Mouse (Mus musculus) small intestine, adult 2 months (tissue): ENCODE results near the gene Klhl9. TPM values are rescaled to one million over a fixed set of nuclear protein-coding genes. Genes with fewer than 3 reads are reported as not detected.
"Not testable (repeated sequence)": the region's sequence is repeated elsewhere in the genome, so short reads cannot be mapped to it uniquely, and the experiment has no call there.

Experiments
- H3K27ac ChIP-seq: fragments of 200-500 bp; 2 replicates; pipeline ENCODE4 v1.5.1; 2012; ENCODE audit warnings: low read depth, low read length, control low read depth, inconsistent platforms; ENCODE audit not compliant: insufficient read depth
- H3K27me3 ChIP-seq: fragments of 200-500 bp; 2 replicates; pipeline ENCODE4 v1.6.1; 2012; ENCODE audit warnings: mild to moderate bottlenecking, moderate library complexity, low read length, inconsistent platforms; ENCODE audit not compliant: control insufficient read depth, insufficient read depth
- H3K36me3 ChIP-seq: fragments of 200-500 bp; 2 replicates; pipeline ENCODE4 v1.6.1; 2012; ENCODE audit warnings: mild to moderate bottlenecking, low read length, control low read depth, inconsistent platforms; ENCODE audit not compliant: control insufficient read depth, insufficient read depth
- H3K4me1 ChIP-seq: fragments of 200-500 bp; 2 replicates; pipeline ENCODE4 v1.6.1; 2012; ENCODE audit warnings: low read length, inconsistent platforms, mixed read lengths; ENCODE audit not compliant: control insufficient read depth, insufficient read depth, insufficient read length
- H3K4me3 ChIP-seq: fragments of 200-500 bp; 2 replicates; pipeline ENCODE4 v1.5.1; 2012; ENCODE audit warnings: low read depth, mild to moderate bottlenecking, control low read depth, inconsistent platforms, low read length, moderate library complexity
- CTCF ChIP-seq: fragments of 200-500 bp; IDR thresholded peaks from 2 replicates; pipeline ENCODE4 v1.5.1; 2012; ENCODE audit warnings: low read depth, mild to moderate bottlenecking, control low read depth, inconsistent platforms, low read length, moderate library complexity, mixed read lengths; ENCODE audit not compliant: insufficient replicate concordance, insufficient read length; ENCODE audit errors: extremely low read depth
- POLR2A ChIP-seq: fragments of 200-500 bp; IDR thresholded peaks from 2 replicates; pipeline ENCODE4 v1.6.1; 2012; ENCODE audit warnings: low read depth, mild to moderate bottlenecking, control low read depth, inconsistent platforms, low read length, moderate library complexity
- WGBS: fragments of 180-500 bp; shearing (Covaris S2); methylation state at CpG from one replicate; pipeline ENCODE4 v1.1.7; 2018; 5-methylcytosine and 5-hydroxymethylcytosine counted together
- polyA plus RNA-seq: library from polyadenylated mRNA; depleted of rRNA; stranded (reverse); fragments of >200 nt; gene quantifications from 2 replicates; pipeline ENCODE4 v1.2.3, GENCODE M21; 2012

Gene Klhl9
- polyA plus RNA-seq, 1 experiment = 11.3 TPM

DNA sequence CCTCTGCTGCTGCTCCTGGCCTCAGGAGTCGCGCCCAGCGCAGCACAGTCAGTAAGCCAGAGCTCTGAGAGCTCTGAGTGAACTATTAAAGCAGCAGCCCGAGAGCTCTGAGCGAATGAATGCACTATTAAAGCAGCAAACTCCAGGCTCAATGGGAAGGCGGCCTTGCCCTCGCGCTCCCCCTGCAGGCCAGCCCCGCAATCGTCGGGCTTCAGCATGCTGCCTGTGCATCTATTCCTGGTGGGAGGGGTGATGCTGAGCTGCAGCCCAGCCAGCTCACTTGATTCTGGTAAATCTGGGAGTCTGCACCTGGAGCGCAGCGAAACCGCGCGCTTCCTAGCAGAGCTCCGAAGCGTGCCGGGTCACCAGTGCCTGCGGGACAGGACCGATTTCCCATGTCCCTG is 35.4 kb upstream of the Klhl9 start:
- not testable (repeated sequence) for H3K27me3 ChIP-seq, H3K4me1 ChIP-seq, H3K36me3 ChIP-seq
- H3K4me3 ChIP-seq = peak overlapping the region; percentile 75
- H3K27ac ChIP-seq = peak overlapping the region; percentile 83; the same call in 1 of the 2 replicates
- 0% methylated on average over 21 of the region's 21 CpGs for WGBS
- peak; percentile 60 for TF ChIP-seq CTCF

DNA sequence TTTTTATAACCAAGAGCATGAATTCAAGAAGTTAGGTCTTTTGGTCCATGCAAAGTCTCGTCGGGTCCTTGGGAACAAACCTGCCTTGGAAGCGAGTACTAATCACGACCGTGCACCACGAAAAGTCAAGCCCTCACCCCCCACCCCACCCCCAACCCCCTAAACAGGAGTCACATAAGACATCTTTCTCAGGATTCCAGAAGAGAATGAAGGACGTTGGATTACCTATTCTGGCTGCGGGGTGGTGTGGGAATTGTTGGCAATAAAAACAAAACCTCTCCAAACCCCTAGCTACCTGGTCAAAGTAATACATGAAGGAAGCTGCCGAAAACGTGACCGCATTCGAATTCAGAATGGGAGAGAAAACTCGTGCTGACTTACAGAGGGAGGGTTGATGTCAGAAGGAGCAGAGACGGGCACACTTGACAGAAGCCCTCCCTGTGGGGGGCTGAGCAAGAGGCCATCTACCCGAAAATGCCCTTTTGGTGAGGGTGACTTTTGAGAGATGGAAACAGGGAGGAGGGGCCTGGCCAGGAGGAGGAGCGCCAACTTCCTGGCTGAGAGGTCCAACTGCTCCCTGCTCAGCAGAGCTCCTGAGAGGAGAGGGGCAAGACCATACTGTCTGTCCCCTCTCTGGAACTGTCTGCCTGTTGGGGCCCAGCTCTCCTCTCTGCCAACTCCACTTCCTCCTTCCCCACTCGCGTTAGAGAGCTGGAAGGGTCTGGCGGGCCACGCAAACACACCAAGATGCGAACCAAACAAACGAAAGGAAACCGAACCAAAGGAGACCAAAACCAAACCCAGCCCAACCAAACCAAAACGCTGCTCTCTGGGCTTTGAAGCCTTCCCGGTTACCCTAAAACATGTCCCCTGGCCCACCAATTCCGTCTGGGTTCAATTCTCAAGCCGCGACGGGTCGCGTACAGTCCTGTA is 34.6 kb upstream of the Klhl9 start:
- Histone ChIP-seq H3K27ac (peak overlapping the region; percentile 83), H3K4me3 (peak overlapping the region; percentile 75)
- WGBS = 8% methylated on average over 29 of the region's 31 CpGs
- H3K36me3 ChIP-seq, H3K27me3 ChIP-seq, H3K4me1 ChIP-seq: not testable (repeated sequence)

DNA sequence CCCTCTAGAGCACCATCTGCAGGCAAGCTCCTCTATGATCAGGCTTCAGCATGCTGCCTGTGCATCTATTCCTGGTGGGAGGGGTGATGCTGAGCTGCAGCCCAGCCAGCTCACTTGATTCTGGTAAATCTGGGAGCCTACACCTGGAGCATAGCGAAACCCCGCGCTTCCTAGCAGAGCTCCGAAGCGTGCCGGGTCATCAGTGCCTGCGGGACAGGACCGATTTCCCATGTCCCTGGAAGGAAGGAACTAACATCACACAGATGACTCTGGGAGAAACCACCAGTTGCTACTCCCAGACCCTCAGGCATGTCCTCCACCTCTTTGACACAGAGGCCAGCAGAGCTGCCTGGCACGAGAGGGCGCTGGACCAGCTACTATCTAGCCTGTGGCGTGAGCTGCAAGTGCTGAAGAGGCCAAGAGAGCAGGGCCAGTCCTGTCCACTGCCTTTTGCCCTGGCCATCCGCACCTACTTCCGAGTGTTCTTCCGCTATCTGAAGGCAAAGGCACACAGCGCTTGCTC is 32.6 kb upstream of the Klhl9 start, which contains the start of gene Gm13271:
TSS of gene Gm13271 (plus strand) at position 51 of the 523 bp plus-strand sequence.
- not testable (repeated sequence) for H3K27me3 ChIP-seq, H3K4me3 ChIP-seq, H3K36me3 ChIP-seq, H3K4me1 ChIP-seq, H3K27ac ChIP-seq
- WGBS = 88% methylated on average over 15 of the region's 15 CpGs

DNA sequence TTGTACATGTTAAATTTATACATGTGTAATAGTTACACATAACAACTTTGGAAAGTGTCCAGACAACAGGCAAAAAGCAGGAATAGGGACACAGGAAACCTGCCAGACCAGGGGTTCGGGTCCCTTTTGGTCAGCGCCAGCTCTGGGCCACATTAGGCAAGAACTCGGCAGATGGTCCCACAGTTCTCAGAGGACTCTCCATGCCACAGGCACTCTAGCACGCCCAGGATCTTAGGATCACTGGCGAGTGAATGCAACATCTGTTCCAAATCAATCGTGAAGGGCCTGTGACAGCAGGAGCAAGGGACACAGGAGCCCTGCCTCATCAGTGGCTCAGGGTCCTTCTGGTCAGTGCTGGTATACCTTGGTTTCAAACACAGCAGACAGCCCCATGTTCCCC is 27.7 kb upstream of the Klhl9 start:
- Histone ChIP-seq H3K27ac (no peak overlapping the region), H3K4me1 (no peaks in the 10 kb centered on the region), H3K36me3 (no peaks in the 10 kb centered on the region), H3K4me3 (no peak overlapping the region), H3K27me3 (no peaks in the 10 kb centered on the region)
- no peak for TF ChIP-seq POLR2A
- TF ChIP-seq CTCF = no peak
- WGBS = 68% methylated on average over 6 of the region's 6 CpGs

DNA sequence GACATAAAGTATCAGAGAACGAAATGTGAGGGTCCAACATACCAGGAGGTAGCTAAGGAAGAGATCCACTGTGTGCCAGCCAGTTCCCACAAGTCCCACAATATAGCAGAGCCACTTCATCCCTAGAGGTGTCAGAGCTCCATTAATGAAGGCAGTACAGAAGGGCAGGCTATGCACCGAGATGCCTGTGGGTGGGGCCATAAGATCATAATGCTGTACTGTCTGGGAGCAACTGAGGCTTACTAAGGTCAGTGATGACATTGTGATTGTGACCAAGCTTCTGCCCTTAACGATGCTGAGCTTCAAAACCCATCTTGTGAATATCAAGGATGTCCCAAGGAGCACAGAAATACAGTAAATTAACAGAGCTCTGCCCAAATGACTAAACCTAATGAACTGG is 21.9 kb upstream of the Klhl9 start:
- 63% methylated on average over 3 of the region's 3 CpGs for WGBS
- Histone ChIP-seq H3K27ac (no peak overlapping the region), H3K27me3 (no peaks in the 10 kb centered on the region), H3K4me3 (no peak overlapping the region), H3K4me1 (no peaks in the 10 kb centered on the region), H3K36me3 (no peaks in the 10 kb centered on the region)
- no peak for TF ChIP-seq CTCF
- no peak for TF ChIP-seq POLR2A

DNA sequence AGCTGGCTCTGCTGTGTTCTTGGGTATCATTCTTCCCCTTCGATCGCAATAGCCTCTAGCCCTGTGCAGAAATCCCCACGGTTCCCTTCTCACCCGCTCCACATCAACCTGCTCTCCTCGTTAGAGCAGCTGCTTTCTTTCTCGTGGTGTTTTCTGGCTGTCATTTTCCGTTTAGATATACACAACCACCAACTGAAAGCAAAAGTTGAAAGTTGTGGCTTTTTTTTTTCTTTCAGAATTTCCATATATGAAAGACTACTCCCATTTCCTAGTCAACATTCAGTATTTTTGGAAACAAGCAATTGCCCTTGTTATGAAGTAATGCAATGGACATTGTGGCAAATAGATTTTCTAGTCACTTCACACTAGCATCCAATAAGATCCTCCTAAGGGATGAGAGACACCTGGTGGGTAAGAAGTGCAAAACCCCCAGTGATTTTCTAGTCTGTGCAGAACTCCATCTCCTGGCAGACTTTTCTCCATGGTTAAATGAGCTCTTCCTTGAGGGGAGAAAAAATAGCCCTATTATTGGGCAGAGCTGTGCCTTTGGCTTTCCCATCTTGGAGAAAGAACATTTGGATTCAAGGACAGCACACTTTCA is 20.6 kb upstream of the Klhl9 start:
- no peak overlapping the region for H3K27ac ChIP-seq
- TF ChIP-seq POLR2A = no peak
- TF ChIP-seq CTCF = no peak
- no peaks in the 10 kb centered on the region for H3K4me1 ChIP-seq
- 67% methylated on average over 7 of the region's 7 CpGs for WGBS
- H3K36me3 ChIP-seq = no peaks in the 10 kb centered on the region
- no peak overlapping the region for H3K4me3 ChIP-seq
- H3K27me3 ChIP-seq = no peaks in the 10 kb centered on the region

DNA sequence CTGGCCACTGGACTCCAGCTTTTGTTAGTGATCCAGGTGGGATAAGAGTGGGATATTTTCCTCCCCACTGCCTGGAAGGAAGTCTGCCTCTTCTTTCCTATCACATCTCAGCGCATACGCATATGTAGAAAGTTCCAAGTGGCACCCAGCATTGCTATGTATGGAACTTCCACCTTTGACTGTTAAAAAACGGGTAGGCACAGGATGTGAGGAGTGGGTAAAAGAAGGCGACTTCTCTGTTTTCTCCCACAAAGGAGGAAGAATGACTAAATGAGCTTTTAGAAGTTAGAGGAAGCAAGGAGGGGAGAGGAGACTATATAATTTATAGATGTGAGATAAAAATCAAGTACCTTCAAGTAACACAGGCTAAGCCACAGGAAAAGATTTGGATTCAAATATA is 19.2 kb upstream of the Klhl9 start:
- no peak for TF ChIP-seq CTCF
- TF ChIP-seq POLR2A = no peak
- no peak overlapping the region for H3K27ac ChIP-seq
- H3K27me3 ChIP-seq = no peaks in the 10 kb centered on the region
- H3K4me1 ChIP-seq = no peaks in the 10 kb centered on the region
- WGBS = 82% methylated on average over 4 of the region's 4 CpGs
- no peak overlapping the region for H3K4me3 ChIP-seq
- no peaks in the 10 kb centered on the region for H3K36me3 ChIP-seq
